Mouse (Mus musculus) left cerebral cortex, postnatal 4 days (tissue): ENCODE measurements around the gene Cxcl5. TPM values are rescaled to one million over a fixed set of nuclear protein-coding genes. Genes with fewer than 3 reads are reported as not detected.
"Not testable (repeated sequence)": the region's sequence is repeated elsewhere in the genome, so short reads cannot be mapped to it uniquely, and the experiment has no call there.

Source experiments
- DNase-seq: peaks from one replicate; pipeline ENCODE4 v3.0.0-alpha.2; 2022
- intact Hi-C: fragments of 180-260 bp; cut with DNase I; formaldehyde crosslinking; loops from one replicate; pipeline ENCODE4 v1.15.1; 2025
- microRNA-seq: library from miRNA; unstranded; fragments of <30 nt; microRNA quantifications from one replicate; pipeline ENCODE4 v1.2.0, GENCODE M21; 2022
- total RNA-seq, 2 experiments: library from RNA; stranded (reverse); gene quantifications; 2 replicates each; pipeline ENCODE4 v1.2.3; 2021

Cxcl5 gene
- total RNA-seq, 2 experiments from 2014 or later = not detected

DNA sequence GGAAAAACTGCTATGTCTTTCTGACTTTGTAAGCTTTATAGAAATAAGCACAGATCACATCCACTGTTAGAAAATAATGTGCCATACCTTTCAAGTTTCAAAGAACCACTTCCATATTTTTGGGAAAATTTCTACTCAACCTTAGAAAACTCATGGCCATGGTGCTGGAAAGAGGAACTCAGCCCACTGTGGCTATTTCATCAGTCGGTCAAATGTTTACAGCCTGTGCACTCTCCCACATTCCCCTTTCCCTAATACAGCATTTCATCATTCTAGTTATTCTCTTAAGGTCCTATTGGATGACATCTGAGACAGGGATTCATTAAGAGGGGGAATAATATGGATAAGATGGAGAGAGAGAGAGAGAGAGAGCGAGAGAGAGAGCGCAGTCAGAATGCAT lies 24.5 kb downstream of the Cxcl5 start:
- intact Hi-C loops = no loop called here
- no peak for DNase-seq

DNA sequence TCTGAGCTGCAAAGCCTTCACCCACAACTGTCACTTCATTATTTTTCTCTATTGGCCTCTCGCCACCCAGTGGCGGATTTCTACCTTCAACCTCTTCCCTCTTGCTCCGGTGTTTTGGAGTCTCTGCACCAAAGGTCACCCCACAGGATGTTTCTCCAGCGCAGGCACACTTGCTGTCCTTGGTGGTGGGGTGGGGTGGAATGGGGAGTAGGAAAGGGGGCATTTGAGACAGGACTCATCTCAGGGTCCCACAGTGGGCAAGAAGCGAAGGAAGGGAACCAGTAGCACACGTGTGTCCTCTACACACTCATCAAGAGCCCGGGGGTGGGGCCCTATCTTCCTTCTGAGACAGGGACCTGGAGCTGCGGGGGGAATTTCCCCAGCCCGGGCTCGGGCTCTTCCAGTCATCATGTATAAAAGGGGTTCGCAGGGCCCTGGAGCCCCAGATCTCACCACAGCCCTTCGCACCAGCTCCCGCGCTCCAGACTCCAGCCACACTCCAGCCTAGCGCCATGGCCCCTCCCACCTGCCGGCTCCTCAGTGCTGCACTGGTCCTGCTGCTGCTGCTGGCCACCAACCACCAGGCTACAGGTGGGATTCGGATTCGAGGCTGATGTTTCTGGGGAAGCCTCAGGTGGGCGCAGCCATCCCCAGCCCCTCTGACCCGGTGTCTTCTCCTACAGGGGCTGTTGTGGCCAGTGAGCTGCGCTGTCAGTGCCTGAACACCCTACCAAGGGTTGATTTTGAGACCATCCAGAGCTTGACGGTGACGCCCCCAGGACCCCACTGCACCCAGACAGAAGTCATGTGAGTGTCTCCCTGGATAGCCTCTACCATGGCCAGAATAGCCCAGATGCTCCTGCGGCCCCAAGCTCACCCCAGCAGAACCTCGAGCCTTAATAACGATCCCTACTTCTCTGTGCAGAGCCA lies 26.8 kb downstream of the Cxcl5 start, which contains the start of gene Cxcl3:
TSS of gene Cxcl3 (plus strand) at position 445 of the 930 bp plus-strand sequence.
- peak; percentile 24 for DNase-seq
- intact Hi-C loops = no loop called here

DNA sequence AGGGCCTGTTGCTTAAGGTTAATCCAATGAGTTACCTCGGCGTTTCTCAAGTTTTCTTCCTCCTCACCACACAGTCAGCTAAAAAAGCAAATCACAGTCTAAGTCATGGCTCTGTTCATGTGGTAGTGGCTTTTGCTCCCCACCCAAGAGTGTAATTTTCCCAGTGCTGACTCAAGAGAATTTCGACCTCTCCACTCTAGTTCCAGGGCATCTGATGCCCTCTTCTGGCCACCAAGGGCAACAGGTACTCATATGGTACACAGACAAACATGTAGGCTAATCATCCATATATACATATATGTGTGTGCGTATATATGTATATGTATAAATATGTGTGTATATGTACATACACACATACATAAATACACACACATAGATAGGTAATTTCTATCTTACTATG lies 29.0 kb downstream of the Cxcl5 start:
- DNase-seq = no peak
- intact Hi-C loops = no loop called here

DNA sequence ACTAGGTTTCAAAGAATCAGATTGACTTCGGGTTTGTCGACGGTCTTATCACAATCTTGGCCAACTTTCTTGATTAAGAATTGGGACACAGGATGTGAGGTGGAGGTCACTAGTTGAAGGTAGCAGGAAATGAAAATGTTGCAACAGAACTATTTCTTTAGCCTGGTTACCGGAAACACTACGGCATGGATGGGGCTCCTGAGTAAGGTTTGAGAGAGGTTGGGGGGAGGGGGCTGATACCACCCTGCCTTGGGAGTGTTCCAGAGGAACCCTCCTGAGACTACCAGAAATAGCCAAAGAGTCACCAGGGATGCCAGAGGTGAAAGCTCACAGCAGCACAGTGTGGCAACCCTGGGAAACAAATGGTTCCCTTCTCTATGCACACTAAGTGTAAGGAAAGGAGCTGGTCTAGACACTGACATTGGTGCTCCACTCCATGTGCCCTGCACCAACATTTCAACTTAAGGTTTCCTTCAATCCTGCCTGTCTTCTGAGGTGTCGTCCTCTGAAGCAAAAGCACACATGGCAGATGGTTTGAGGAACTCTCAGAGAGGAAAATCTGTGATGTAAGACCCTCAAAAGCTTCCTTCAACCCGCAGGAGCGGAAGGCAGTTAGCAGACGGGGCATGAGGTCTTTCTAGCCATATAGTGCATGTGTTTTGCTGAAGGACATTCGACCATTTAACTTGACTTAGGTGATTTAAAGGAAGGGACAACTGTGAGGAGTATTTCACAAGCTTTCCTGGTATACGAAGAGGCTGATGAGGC lies 30.3 kb downstream of the Cxcl5 start:
- no peak for DNase-seq
- intact Hi-C loops = no loop called here

DNA sequence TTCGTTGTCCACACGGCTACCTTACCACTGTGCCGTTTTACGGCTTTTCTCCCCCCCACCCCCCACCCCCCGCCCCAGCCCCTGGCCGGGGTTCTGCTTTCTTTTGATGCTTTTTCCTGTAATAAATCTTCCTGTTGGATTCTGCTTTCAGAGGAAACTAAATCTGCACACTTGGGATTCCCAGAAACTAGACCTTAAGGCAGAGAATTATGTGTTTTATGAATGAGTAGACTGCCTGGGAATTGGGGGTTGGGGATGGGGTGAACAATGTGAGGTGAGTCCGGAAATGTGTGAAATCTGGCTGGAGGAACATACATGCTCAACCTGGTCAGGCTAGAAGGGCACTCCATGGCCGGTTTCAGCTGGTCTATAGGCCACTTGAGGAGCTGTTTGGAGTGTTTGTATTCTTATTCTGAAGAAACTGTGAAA lies 30.9 kb downstream of the Cxcl5 start:
- DNase-seq = no peak
- intact Hi-C loops = no loop called here

DNA sequence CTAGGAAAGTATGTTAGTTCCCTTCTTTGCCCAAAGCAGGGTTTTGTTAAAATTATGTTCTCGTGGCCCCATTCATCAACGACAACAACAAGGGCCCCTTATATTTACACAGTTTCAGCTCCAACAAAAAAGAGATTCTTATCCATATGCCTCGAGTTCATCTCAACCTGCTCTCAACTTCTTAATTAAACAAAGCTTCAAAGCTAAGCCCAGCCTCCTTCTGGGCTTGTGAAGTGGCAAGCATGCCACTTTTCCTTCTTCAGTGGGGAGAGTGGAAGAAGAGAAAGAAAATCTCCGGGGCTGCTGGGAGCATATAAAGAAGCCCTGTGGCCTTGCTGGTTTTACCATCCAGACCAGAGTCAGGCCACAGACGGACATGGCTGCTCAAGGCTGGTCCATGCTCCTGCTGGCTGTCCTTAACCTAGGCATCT lies 35.0 kb downstream of the Cxcl5 start, which contains the start of gene Cxcl15:
TSS of gene Cxcl15 (plus strand) at position 340 of the 431 bp plus-strand sequence.
- DNase-seq = no peak
- intact Hi-C loops = no loop called here

DNA sequence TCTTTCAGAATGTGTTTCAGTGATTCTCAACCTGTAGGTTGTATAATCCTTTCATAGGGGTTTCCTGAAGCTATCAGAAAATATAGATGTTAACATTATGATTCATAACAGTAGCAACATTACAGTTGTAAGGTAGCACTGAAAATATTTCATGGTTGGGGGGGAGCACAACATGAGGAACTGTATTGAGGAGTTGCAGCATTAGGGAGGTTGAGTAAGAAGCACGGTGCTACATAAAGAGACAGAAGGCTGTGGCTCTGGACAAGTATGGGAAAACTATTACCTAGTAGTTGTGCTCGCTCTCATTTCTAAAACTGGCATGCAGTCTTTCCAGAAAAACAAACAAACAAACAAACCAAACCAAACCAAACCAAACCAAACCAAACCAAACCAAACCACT lies 36.2 kb downstream of the Cxcl5 start:
- intact Hi-C loops, DNase-seq: not testable (repeated sequence)

DNA sequence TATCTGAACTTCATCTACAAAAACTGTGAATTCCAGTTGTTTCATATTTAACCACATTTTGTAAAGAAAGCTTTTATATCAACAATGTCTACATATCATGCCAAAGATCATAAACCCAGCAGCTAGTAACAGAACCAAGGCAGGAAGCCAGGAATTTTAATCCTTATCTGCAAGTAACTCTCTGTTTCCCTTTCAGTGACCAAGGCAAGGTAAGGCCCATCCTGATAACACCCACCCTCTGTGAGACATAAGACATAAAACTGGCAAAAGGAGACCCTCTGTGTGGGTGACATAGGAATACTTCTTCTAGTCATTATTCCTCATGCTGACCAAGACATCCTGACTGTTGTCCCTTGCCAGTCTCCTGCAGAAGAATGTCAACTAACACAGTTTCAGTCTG lies 45.4 kb downstream of the Cxcl5 start:
- intact Hi-C loops = no loop called here

DNA sequence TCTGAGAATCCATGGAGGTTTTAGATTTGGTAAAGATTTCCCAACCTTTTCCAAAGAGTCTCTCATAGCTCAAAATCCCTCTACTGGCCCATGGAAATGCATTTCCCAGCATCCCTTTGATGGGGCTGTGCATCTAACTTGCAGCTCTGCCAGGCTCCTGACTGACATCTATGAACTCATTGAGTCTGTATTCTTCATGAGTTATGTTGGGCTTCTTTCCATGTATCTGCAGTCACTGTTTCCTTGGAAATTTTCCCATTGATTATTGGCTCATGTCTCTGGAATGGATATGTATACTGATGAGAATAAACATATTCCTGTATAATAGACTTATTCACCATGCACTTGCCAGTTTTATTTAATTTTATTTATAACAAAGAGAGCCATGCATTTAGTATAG lies 46.9 kb downstream of the Cxcl5 start:
- intact Hi-C loops = no loop called here
- DNase-seq = no peak

More for the DNA sequence above, 45.4 kb downstream of the Cxcl5 start:
- DNase-seq = no peak

DNA sequence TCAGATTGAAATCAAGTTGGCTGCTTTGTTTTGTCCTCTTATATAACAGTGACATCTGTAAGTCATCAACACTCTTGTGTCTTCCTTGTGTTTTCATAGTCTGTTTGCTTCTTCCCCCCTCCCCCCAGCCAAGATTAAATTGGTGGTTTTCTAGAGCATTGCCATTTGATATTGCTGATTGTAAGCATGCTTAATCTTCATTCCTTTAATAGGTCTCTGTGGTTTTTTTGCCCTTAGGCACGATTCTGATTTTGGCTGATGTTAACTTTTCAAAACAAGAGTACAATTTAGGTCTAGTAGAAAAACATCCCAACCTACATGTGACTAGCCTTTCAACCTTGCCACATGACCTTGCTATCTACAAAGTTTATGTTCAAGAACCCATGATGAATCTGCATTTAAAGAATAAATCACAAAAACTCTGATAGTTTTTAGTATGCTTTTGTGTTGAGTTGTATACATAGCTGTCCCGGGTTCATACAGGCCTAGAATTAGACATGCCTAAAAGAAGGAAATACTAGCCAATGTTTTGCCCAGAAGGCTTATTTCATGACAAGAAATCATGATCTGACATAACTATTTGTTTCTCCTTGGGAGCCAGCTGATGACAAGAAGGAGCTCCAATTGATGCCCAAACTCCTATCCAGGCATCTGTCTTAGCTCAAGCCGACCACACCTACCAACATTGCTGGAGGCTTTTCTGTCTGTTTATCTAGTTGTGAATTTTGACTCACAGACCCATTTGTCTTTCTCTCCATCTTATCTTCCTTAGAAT lies 48.2 kb downstream of the Cxcl5 start:
- intact Hi-C loops = no loop called here
- DNase-seq = no peak

Small RNA genes lying within 50 kb of the gene (microRNA-seq; reads per million reads assigned to microRNA genes)
- gene Gm24322 = not detected

Other genes with a start within 250 kb of the Cxcl5 start
- gene Afm, start 240.4 kb upstream of the Cxcl5 start, total RNA-seq = not detected
- under 1 TPM; 0.54 TPM for gene 5830473C10Rik, start 198.3 kb upstream of the Cxcl5 start, total RNA-seq
- 1 to 10 TPM; 1.4 TPM for gene Rassf6, start 118.7 kb upstream of the Cxcl5 start, total RNA-seq
- gene Ppbp, start 9.2 kb downstream of the Cxcl5 start, total RNA-seq = under 1 TPM in 1 of 2 experiments, not detected in 1; 0.36 TPM
- gene Pf4, start 13.1 kb downstream of the Cxcl5 start, total RNA-seq = 10 to 100 TPM in 1 of 2 experiments, 1 to 10 TPM in 1; 9.8 to 11.2 TPM
- gene Cxcl3, start 26.7 kb downstream of the Cxcl5 start, total RNA-seq = not detected
- gene Cxcl15, start 35.2 kb downstream of the Cxcl5 start, total RNA-seq = not detected
- under 1 TPM; 0.50 to 0.68 TPM for gene Cxcl1, start 131.9 kb downstream of the Cxcl5 start, total RNA-seq
- gene Cxcl2, start 144.5 kb downstream of the Cxcl5 start, total RNA-seq = not detected
- gene Mthfd2l, start 171.8 kb downstream of the Cxcl5 start, total RNA-seq = 10 to 100 TPM; 28.8 to 29.2 TPM